Mouse (Mus musculus): ENCODE results near the gene Eif3f. TPM values are rescaled to one million over a fixed set of nuclear protein-coding genes. Genes with fewer than 3 reads are reported as not detected.

Eif3f gene
- 191 TPM for polyA plus RNA-seq (2012; fragmentation: generic; extraction: Trizol)
- long read RNA-seq, experiment 1, transcript Eif3f-201 (8 exons, 2,514 nt) = major isoform, 402 of 458 reads
- long read RNA-seq, experiment 1, partial matches to known transcripts = 55 of 458 reads
- long read RNA-seq, experiment 1, other reads (novel, unspliced or antisense) = 1 of 458 reads
- long read RNA-seq, experiment 2, transcript Eif3f-201 (8 exons, 2,514 nt) = major isoform, 400 of 406 reads
- long read RNA-seq, experiment 2, partial matches to known transcripts = 2 of 406 reads
- long read RNA-seq, experiment 2, other reads (novel, unspliced or antisense) = 4 of 406 reads

DNA sequence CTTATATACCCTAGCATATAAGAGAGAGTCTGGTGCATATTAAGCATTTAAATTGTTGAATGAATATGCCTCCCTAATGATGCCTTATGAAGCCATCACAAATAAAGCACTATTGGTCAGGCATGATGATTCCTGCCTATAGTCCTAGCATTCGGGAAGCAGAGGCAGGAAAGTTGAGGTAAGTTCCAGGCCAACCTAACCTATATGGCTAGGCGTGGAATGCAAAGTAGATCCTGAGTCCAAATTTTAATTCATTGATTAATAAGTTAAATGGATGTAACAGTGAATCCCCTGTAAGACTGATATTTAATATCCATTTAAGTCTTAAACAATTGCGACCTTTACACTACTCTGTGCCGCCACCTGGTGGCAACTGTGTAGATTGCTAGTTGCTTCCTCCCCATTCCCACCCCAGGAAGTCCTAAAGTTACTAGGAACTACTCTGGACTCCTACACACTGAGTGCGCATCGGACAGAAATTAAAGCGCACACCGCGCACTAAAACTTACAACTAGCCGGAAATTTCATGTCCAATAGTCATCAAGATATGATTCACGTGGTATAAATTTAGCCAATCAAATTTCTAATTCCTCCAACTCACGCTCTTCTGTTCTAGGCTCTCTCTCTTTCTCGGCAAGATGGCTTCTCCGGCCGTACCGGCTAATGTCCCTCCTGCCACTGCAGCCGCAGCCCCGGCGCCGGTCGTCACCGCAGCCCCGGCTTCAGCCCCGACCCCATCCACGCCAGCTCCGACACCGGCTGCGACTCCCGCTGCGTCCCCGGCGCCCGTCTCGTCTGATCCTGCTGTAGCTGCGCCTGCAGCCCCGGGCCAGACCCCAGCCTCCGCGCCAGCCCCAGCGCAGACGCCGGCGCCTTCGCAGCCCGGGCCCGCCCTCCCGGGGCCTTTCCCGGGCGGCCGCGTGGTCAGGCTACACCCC lies at the start of gene Eif3f:
Eif3f (plus strand) TSS at position 624 of the 938 bp plus-strand sequence.
- Histone ChIP-seq H3K79me2 (ENCODE audit: control insufficient read depth, insufficient read depth) (peaks cover 40% of the 10 kb centered on the region), H3ac (ENCODE audit: control insufficient read depth, insufficient read length, low read depth) (peak within 1 kb of the TSS; percentile 99)

GRCm38 (mm10) chr7:108884906-108885305 lies 49.3 kb upstream of the Eif3f start, which contains the start of gene Olfr518:
Olfr518 (minus strand) TSS chr7:108885006.
- Histone ChIP-seq H3K4me3 (ENCODE audit: insufficient read depth, poor library complexity, severe bottlenecking) (no peak within 1 kb of the TSS), H3K36me3 (ENCODE audit: control insufficient read depth, insufficient read depth) (no peaks in the 10 kb centered on the region), H3ac (ENCODE audit: control insufficient read depth, insufficient read length, low read depth) (no peak within 1 kb of the TSS), H3K79me3 (ENCODE audit: low read depth) (no peaks in the 10 kb centered on the region), H3K27me3 (ENCODE audit: control insufficient read depth, insufficient read depth, insufficient read length) (no peaks in the 10 kb centered on the region), H3K79me2 (ENCODE audit: control insufficient read depth, insufficient read depth) (no peaks in the 10 kb centered on the region)
- TF ChIP-seq MYOD1 (IDR thresholded peaks at IDR 0.05; ENCODE audit: control insufficient read depth, insufficient read length, low read depth) (no peak), CTCF (IDR thresholded peaks at IDR 0.05; ENCODE audit: control insufficient read depth, insufficient read depth, insufficient read length) (no peak)

More for the DNA sequence above, at the start of gene Eif3f:
- H3K4me3 ChIP-seq (ENCODE audit: insufficient read depth, poor library complexity, severe bottlenecking) = peak within 1 kb of the TSS; percentile 79
- peaks cover 28% of the 10 kb centered on the region for H3K36me3 ChIP-seq (ENCODE audit: control insufficient read depth, insufficient read depth)
- no peaks in the 10 kb centered on the region for H3K27me3 ChIP-seq (ENCODE audit: control insufficient read depth, insufficient read depth, insufficient read length)
- peaks cover 31% of the 10 kb centered on the region for H3K79me3 ChIP-seq (ENCODE audit: low read depth)
- TF ChIP-seq USF1 (IDR thresholded peaks at IDR 0.05; ENCODE audit: low read depth) = peak; percentile 90
- TF ChIP-seq MYOD1 (IDR thresholded peaks at IDR 0.05; ENCODE audit: control insufficient read depth, insufficient read length, low read depth) = no peak
- no peak for TF ChIP-seq CEBPB (IDR thresholded peaks at IDR 0.05; ENCODE audit: low read depth)
- TF ChIP-seq MAX (IDR thresholded peaks at IDR 0.05) = peak; percentile 71
- TF ChIP-seq MYOG (IDR thresholded peaks at IDR 0.05; ENCODE audit: control insufficient read depth, extremely low read depth, insufficient read length) = no peak
- peak; percentile 56 for TF ChIP-seq CTCF (IDR thresholded peaks at IDR 0.05; ENCODE audit: control insufficient read depth, insufficient read depth, insufficient read length)
- no peak for TF ChIP-seq FOSL1 (IDR thresholded peaks at IDR 0.05; ENCODE audit: insufficient read depth, low read length, poor library complexity, severe bottlenecking)

DNA sequence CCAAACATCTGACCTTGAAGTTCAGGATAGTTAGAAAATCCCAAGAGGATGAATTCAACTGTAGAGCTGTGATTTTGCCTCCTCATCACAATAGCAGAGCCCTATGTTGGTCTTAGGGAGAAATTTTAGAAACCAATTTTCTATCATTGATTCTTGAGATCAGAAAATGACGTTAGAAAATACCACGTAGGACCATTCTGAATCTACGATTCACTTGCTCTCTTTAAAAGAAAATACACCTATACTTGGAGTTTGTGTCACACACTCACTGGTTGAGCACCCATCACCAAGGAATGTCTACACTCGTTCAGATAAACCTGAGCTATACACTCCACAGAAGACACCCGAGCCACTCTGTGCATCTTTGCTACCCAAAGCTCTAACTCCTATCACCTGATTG lies 39.9 kb upstream of the Eif3f start, which contains the start of gene Olfr519:
Olfr519 (minus strand) TSS at position 101 of the 400 bp plus-strand sequence.
- Histone ChIP-seq H3ac (ENCODE audit: control insufficient read depth, insufficient read length, low read depth) (no peak within 1 kb of the TSS), H3K4me3 (ENCODE audit: insufficient read depth, poor library complexity, severe bottlenecking) (no peak within 1 kb of the TSS), H3K36me3 (ENCODE audit: control insufficient read depth, insufficient read depth) (no peaks in the 10 kb centered on the region), H3K79me3 (ENCODE audit: low read depth) (no peaks in the 10 kb centered on the region), H3K79me2 (ENCODE audit: control insufficient read depth, insufficient read depth) (no peaks in the 10 kb centered on the region), H3K27me3 (ENCODE audit: control insufficient read depth, insufficient read depth, insufficient read length) (no peaks in the 10 kb centered on the region)
- TF ChIP-seq MYOD1 (IDR thresholded peaks at IDR 0.05; ENCODE audit: control insufficient read depth, insufficient read length, low read depth) (no peak), CTCF (IDR thresholded peaks at IDR 0.05; ENCODE audit: control insufficient read depth, insufficient read depth, insufficient read length) (no peak), FOSL1 (IDR thresholded peaks at IDR 0.05; ENCODE audit: insufficient read depth, low read length, poor library complexity, severe bottlenecking) (no peak), CEBPB (IDR thresholded peaks at IDR 0.05; ENCODE audit: low read depth) (no peak), MAX (IDR thresholded peaks at IDR 0.05) (no peak), MYOG (IDR thresholded peaks at IDR 0.05; ENCODE audit: control insufficient read depth, extremely low read depth, insufficient read length) (no peak), USF1 (IDR thresholded peaks at IDR 0.05; ENCODE audit: low read depth) (no peak)

- no peak overlapping the region for H3K4me3 ChIP-seq (ENCODE audit: insufficient read depth, poor library complexity, severe bottlenecking)
- H3K27me3 ChIP-seq (ENCODE audit: control insufficient read depth, insufficient read depth, insufficient read length) = no peaks in the 10 kb centered on the region
- TF ChIP-seq CTCF (IDR thresholded peaks at IDR 0.05; ENCODE audit: control insufficient read depth, insufficient read depth, insufficient read length) (no peak), FOSL1 (IDR thresholded peaks at IDR 0.05; ENCODE audit: insufficient read depth, low read length, poor library complexity, severe bottlenecking) (no peak), MYOG (IDR thresholded peaks at IDR 0.05; ENCODE audit: control insufficient read depth, extremely low read depth, insufficient read length) (no peak), MAX (IDR thresholded peaks at IDR 0.05) (no peak), MYOD1 (IDR thresholded peaks at IDR 0.05; ENCODE audit: control insufficient read depth, insufficient read length, low read depth) (no peak), CEBPB (IDR thresholded peaks at IDR 0.05; ENCODE audit: low read depth) (no peak)
- H3K79me2 ChIP-seq (ENCODE audit: control insufficient read depth, insufficient read depth) = no peaks in the 10 kb centered on the region
- H3K36me3 ChIP-seq (ENCODE audit: control insufficient read depth, insufficient read depth) = no peaks in the 10 kb centered on the region
- H3ac ChIP-seq (ENCODE audit: control insufficient read depth, insufficient read length, low read depth) = no peak overlapping the region
- H3K79me3 ChIP-seq (ENCODE audit: low read depth) = no peaks in the 10 kb centered on the region
These were observed 30.2 kb upstream of the Eif3f start for GRCm38 (mm10) chr7:108903969-108904368.

- H3K36me3 ChIP-seq (ENCODE audit: control insufficient read depth, insufficient read depth) = no peaks in the 10 kb centered on the region
- no peaks in the 10 kb centered on the region for H3K79me3 ChIP-seq (ENCODE audit: low read depth)
- no peak overlapping the region for H3K4me3 ChIP-seq (ENCODE audit: insufficient read depth, poor library complexity, severe bottlenecking)
- no peaks in the 10 kb centered on the region for H3K79me2 ChIP-seq (ENCODE audit: control insufficient read depth, insufficient read depth)
- no peak overlapping the region for H3ac ChIP-seq (ENCODE audit: control insufficient read depth, insufficient read length, low read depth)
- TF ChIP-seq MYOG (IDR thresholded peaks at IDR 0.05; ENCODE audit: control insufficient read depth, extremely low read depth, insufficient read length) (no peak), CTCF (IDR thresholded peaks at IDR 0.05; ENCODE audit: control insufficient read depth, insufficient read depth, insufficient read length) (no peak), MYOD1 (IDR thresholded peaks at IDR 0.05; ENCODE audit: control insufficient read depth, insufficient read length, low read depth) (no peak), USF1 (IDR thresholded peaks at IDR 0.05; ENCODE audit: low read depth) (no peak), MAX (IDR thresholded peaks at IDR 0.05) (no peak), CEBPB (IDR thresholded peaks at IDR 0.05; ENCODE audit: low read depth) (no peak), FOSL1 (IDR thresholded peaks at IDR 0.05; ENCODE audit: insufficient read depth, low read length, poor library complexity, severe bottlenecking) (no peak)
- no peaks in the 10 kb centered on the region for H3K27me3 ChIP-seq (ENCODE audit: control insufficient read depth, insufficient read depth, insufficient read length)
These were observed 7.2 kb upstream of the Eif3f start for GRCm38 (mm10) chr7:108927043-108927442.
